Mouse (Mus musculus): Measurements from ENCODE around the gene Uhrf1bp1. TPM values are rescaled to one million over a fixed set of nuclear protein-coding genes. Genes with fewer than 3 reads are reported as not detected.

Gene Uhrf1bp1
- total RNA-seq, 2 experiments from 2014 or later, result 14.0 to 14.8 TPM

DNA sequence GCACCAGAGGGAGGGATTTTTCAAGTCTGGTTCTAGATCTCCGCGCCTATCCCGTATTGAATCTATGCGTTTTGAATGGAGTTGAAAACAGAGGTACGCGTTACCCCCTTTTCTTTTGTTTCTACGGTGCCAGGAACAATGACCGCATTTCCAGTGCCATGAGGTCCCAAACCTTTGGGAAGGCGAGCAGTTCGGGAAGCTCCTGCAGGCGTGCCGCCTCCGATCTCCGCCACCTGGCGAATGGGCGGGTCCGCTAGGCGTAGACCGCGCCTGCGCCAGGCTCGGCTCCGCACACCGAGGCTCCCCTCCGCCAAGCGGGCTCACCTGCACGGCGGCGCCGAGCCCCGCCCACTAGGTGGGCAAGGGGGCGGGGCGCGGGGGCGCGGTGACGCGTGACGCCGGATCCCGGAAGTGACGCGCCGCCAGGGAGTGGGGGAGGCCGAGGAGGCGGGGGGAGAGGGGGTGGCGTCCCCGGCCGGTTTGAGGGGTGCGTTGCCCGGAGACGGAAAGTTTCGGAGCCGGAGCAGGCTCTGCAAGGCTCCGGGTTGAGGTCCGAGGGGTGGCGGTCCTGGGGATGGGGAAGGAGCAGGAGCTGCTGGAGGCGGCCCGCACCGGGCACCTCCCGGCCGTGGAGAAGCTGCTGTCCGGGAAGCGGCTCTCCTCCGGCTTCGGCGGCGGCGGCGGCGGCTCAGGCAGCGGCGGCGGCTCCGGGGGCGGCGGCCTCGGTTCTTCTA, 52.8 kb downstream of the Uhrf1bp1 start, which contains the start of gene Anks1:
TSS of gene Anks1 (plus strand) at position 419 of the 734 bp plus-strand sequence.
- DNase-seq (ENCODE audit: low spot score), result peak; percentile 68
- intact Hi-C loops (cut with DNase I), result loop anchor here (2.0 to 5.0 kb wide), 4 partner anchors 67 to 253 kb away; no protein-coding TSS in a partner anchor

DNA sequence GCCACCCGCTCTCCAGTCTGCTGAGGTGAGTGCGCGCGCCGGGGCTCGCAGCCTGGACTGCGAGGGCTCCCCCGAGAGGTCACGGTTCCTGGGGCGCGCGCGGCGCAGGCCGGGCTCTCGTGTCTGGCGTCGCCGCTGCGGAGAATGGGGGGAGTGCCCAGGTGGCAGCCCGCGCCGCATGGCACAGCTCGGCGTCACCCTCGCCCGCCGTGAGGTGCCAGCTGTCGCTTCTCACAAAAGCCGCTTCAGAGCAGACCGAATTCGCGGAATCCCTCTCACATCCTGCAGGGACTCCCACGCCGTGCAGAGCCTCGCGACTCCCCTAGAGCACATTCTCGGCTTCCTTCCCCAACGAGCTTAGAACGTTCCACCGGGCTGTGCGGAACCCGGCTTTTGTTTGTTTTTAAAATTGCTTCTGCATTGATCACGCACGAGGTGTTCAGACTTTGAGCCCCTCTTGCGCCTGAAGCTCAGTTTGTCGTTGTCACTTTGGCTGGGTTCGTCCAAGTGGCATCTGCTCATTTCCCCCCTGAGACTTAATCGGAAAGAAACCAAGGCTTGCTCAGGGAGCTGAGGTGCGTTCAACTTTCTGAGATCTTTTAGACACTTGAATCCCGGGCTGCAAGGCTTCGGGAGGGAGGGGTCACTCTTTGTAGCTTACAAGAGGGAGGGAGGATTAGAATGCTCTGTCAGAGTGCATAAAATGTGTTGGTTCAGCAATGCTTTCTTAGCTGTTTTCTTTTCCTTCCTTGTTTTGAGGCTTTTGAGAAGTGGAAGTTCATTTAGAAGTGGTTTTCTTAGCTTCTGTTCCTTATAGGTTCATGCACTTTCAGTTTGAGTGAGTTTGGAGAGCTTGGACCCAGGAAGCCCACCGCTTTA, 53.6 kb downstream of the Uhrf1bp1 start, which contains the start of gene Taf11:
TSS of gene Taf11 (minus strand) at position 223 of the 879 bp plus-strand sequence.
- DNase-seq (ENCODE audit: low spot score), result no peak
- intact Hi-C loops (cut with DNase I), result loop anchor here (2.0 to 5.0 kb wide), 4 partner anchors 68 to 252 kb away; no protein-coding TSS in a partner anchor

DNA sequence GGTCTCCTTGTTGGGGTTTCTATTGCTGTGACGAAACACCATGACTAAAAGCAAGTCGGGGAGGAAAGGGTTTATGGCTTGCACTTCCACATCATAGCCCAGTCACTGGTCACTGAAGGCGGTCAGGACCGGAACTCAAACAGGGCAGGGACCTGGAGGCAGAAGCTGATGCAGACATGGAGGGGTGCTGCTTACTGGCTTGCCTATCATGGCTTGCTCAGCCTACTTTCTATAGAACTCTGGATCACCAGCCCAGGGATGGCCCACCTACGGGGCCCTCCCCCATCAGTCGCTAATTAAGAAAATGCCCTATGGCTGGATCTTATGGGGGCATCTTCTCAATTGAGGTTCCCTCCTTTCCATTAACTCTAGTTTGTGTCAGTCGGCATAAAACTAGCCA, 55.1 kb downstream of the Uhrf1bp1 start:
- intact Hi-C loops (cut with DNase I), result no loop called here

DNA sequence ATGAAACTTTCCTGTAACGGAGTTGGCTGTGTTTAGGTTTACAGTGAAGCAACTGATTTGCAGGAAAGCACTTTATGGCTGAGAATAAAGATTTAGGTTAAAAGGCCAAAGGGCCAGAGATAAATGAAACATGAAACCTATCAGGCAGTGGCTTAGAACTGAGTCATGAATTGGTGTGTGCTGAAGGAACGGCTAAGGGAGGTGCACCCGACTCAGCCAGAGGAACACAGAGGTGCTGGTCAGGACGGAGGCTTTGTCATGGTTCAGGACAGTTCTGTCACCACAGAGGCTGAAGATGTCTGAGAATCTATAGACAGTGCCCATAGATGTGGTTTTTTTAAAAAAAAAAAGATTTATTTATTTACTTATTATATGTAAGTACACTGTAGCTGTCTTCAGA, 58.5 kb downstream of the Uhrf1bp1 start:
- no peak for DNase-seq (ENCODE audit: low spot score)
- intact Hi-C loops (cut with DNase I), result no loop called here

More for the DNA sequence above, 55.1 kb downstream of the Uhrf1bp1 start:
- DNase-seq (ENCODE audit: low spot score), result no peak

DNA sequence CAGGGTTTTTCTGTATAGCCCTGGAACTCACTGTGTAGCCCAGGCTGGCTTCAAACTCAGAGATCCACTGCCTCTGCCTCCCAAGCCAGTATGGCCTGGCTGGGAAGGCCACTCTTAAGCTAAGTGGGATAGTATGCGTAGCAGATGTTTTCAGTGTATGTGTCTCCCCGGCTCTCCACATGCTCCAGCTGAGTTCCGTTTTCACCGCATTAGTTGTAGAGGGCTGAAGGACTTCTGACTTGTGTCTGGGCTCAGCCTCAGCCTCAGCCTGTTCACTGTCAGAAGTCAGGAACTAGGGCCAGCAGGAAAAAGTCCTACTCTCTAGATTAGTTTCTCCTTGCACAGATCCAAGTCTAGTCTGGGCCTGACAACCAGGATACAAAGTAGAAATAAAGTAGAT, 60.1 kb downstream of the Uhrf1bp1 start:
- intact Hi-C loops (cut with DNase I), result no loop called here

DNA sequence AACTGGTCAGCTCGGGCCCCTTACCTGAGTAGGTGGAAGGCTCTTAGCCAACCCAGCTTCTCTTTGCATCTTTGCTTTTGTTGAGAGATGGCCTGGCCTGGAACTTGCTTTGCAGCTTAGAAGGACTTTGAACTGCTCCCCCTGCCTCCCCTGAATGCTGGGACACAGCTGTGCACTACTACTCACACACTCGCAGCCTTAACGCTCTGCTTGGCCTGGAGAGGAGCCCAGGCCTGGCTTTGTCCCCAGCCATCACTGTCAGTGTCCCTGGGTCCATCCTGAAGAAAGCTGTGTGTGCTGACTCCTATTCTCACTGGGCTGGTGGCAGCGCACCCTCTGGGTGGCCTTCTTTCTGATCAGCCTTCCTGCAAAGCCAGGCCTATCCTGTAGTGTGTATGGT, 64.4 kb downstream of the Uhrf1bp1 start:
- DNase-seq (ENCODE audit: low spot score), result no peak
- intact Hi-C loops (cut with DNase I), result no loop called here

More for the DNA sequence above, 60.1 kb downstream of the Uhrf1bp1 start:
- DNase-seq (ENCODE audit: low spot score), result no peak

DNA sequence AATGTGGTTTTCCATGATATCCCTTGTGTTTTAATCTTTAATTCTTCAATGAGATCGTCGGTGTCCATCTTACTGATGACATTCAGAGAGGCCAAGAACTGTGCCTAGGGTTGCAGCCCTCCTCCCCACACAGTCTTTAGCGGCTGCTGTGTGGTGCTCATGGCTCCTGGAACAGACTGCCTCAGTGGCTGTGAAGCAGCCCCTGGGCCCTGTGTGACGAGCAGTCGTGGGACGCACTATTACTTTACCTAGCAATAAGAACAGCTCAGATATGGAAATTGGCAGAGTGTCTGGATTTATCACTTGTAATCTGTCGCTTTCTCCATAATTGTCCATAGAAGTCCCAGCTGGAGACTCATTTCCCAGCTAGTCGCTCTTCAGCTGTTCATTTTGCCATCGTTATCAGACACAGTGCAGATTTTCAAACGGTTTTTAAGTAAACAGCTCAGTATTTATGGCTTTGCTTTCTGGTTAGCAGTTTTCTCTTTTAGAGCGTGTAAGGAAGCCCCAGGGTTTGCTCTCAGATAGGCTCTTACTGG, 66.0 kb downstream of the Uhrf1bp1 start:
- intact Hi-C loops (cut with DNase I), result no loop called here
- no peak for DNase-seq (ENCODE audit: low spot score)

DNA sequence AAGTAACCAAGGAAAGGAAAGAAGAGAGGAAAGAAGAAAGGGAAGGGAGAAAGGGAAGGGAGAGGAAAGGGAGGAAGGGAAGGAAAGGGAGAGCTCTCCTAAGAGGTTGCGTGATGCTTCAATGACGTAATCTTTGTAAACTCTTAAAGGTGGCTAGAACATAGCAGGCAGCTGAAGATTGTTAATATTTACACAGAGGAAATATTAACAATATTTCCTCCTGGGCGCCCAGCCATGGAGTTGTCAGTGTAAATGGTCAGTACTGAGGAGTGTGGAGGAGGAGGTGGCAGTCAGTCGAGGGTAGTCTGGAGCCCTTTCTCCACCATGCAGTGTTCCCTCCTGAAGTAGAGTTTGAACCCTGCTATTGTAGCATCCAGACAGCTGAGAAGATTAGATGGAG, 68.8 kb downstream of the Uhrf1bp1 start:
- DNase-seq (ENCODE audit: low spot score), result no peak
- intact Hi-C loops (cut with DNase I), result no loop called here

DNA sequence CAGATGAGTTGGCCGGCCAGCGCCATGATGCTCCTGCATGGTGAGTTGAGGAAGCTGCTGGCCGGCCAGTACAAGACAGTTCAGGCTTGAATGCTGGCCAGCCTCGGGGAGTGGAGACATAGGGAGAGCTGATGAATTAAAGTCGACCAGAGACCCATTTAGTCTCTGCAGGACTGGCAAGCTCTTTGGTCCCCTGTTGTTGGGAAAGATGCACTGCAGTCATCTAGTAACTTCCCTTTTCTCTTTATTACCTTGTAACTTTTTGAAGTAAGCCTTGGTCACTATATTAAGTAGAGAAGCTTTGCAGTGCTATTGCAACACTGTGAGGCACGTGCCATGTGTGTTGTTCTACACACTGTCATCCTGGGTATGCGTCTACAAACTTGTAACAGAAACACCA, 69.3 kb downstream of the Uhrf1bp1 start:
- intact Hi-C loops (cut with DNase I), result no loop called here
- DNase-seq (ENCODE audit: low spot score), result no peak

DNA sequence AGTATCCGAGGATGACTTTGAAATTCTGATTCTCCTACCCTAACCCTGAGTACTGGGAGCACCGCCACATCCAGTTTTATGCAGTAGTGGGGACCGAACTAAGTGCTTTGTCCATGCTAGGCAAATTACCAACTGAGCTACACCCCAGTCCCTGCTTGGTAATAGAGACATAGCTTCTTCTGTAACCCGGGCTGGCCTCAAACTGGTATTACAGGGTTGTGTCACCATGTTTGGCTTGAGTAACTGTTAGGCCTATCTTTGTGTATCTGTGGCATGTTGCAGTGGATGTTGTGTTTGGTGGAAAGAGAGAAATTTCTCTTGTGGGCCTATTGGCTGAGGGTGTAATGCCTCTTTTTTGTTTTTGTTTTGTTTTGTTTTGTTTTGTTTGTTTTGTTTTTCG, 74.0 kb downstream of the Uhrf1bp1 start:
- DNase-seq (ENCODE audit: low spot score), result no peak
- intact Hi-C loops (cut with DNase I), result no loop called here

DNA sequence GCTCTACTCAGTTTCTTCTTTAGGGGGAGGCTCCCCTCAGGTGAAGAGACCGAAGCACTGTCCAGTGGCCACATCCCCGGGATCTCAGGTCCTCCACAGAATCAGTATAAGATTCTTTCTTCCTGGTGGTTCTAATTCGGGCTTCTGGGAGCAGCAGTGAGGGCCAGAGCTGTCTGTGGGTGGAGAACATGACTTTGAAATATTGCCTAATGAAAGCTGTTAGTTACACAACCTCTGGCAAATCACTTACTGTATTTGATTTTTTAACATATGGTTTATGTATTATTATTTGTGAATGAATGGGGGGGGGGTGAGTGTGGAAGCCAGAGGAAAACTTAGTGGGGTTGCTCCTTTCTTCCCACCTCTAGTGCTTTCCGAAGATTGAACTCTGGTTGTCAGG, 75.6 kb downstream of the Uhrf1bp1 start:
- DNase-seq (ENCODE audit: low spot score), result no peak
- intact Hi-C loops (cut with DNase I), result no loop called here

DNA sequence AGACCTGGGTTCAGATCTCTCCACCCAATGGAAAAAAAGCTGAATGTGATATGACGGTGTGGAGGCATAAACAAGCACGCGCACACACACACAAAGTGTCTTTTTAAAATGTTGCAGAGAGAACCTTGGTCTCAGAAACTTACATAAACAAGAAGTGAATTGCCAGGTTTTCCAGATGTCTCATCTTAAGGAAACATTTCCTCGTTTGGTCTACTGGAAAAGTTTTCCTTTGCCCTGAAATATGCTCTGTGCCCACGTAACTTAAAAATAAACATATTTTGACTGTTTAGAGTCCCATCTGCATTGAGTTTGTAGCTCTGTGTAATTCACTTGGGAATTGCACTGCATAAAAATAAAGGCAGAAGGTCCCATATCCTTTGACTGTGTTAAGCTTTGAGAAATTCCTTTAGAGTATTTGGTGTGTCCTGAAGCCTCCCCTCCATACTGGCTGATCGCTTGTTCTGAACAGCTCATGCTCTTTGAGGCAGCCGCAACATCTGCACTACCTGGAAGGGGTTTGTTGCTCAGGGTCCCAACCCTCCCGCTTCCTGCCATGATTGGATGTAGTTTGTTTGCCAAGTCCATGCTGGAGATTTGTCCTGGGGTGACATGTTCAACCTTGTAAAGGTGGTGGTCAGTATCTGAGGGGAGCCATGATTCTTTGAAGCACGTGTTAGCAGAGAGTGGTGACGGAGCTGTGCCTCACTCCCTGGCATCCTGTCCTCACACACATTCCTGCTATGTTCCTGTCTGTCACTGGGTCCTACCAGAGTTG, 78.1 kb downstream of the Uhrf1bp1 start:
- DNase-seq (ENCODE audit: low spot score), result no peak
- intact Hi-C loops (cut with DNase I), result no loop called here

DNA sequence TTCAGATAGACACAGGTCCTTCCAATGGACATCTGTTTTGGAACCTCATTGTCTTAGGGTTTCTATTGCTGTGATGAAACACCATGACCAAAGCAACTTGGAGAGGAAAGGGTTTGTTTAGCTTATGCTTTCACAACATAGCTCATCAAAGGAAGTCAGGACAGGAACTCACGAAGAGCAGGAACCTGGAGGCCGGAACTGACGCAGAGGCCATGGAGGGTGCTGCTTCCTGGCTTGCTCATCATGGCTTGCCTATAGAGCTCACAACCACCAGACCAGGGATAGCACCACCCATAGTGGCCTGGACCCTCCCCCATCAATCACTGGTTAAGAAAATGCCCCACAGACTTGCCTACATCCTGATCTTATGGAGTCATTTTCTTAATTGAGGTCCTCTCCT, 78.8 kb downstream of the Uhrf1bp1 start:
- intact Hi-C loops (cut with DNase I), result no loop called here
- no peak for DNase-seq (ENCODE audit: low spot score)

DNA sequence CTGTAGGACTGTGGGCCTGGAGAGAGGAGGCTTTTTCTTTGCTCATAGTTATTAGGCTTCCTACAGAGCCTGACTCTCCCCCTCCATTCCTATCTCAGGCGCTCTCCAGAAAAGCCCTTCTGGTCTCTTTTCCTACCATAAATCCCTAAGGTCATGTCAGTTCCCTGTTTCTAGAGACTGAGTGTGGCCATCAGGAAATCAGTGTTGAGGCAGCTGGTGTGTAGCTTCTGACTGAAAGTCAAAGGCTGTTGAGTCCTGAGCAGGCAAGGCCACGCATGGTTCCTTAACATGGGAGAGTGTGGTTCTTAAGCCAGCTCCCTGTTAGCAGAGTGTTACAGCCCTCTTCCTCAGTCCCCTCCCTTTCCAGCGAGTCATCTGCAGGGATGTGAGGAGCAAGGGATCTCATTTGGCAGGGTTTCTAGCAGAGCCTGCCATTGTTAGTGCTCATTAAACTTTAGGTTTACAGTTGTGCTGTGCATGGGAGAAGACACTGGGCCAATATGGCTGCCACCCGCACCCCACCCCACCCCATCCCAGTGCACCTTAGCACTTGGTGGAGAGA, 80.9 kb downstream of the Uhrf1bp1 start:
- DNase-seq (ENCODE audit: low spot score), result no peak

DNA sequence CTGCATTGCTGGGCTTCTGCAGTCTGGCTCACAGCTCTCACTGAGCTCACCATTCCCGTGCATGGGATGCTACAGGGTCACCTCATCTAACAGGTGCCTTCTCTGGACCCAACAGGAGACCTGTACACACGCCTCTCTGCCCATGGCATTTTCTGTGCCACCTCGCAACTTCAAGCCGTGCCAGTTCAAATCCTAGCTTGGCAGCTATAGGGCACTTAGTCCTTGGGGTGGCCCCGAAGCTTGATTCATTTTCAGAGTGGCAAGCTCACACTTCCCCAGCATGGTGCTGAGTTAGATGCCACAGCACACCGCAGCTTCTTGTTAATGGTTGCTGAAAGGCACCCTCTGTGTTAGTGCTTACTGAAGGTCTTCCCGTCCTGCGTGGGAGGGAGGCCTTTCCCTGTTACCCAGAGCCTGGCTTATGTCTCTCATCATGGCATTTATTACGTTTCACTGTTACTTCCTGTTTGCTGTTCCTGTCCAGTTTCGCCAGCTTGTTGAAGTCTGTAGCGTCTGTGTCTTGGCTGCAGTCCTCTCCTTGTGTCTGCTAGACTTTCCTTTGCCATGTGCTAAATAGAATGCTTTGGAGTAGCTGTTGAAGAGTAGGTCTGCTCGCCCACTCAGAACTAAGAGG, 82.0 kb downstream of the Uhrf1bp1 start:
- intact Hi-C loops (cut with DNase I), result no loop called here
- DNase-seq (ENCODE audit: low spot score), result no peak

More for the DNA sequence above, 80.9 kb downstream of the Uhrf1bp1 start:
- intact Hi-C loops (cut with DNase I), result no loop called here

DNA sequence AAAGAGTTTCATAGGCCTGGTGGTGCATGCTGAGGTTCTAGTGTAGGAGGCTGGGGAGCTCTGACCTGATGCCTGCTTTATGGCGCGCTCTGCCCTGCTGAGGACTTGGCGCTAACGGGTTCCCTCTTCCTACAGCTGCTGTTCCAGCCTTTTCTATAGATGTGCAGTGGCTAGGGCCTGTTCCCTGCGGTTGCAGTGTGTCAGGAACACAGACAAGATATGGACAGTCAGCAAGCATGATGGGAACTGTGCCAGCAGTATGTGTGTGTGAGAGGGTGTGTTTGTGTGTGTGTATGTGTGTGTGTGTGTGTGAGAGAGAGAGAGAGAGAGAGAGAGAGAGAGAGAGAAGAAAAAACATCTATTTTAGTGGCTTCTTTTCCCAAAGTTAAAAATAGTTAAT, 82.8 kb downstream of the Uhrf1bp1 start:
- intact Hi-C loops (cut with DNase I), result no loop called here
- DNase-seq (ENCODE audit: low spot score), result no peak

DNA sequence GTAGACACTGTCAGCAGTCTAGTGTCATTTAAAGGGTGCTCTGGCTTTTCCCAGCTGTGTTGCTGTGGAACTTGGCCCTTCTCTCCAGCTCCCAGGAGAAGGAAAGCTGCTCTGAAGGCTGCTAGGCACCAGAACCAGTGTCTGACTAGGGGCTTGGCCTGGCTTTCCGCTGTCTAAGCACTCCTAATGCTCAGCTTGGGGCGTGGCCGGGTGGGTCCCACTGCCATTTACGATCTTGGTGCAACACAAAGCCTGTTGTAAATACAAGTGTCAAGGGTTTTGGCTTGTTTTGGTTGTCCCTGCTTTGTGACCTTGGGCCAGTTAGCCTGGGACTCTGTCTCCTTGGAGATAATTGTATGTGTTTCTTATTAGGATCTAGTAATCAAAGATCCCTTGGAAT, 84.1 kb downstream of the Uhrf1bp1 start:
- DNase-seq (ENCODE audit: low spot score), result no peak
- intact Hi-C loops (cut with DNase I), result no loop called here

DNA sequence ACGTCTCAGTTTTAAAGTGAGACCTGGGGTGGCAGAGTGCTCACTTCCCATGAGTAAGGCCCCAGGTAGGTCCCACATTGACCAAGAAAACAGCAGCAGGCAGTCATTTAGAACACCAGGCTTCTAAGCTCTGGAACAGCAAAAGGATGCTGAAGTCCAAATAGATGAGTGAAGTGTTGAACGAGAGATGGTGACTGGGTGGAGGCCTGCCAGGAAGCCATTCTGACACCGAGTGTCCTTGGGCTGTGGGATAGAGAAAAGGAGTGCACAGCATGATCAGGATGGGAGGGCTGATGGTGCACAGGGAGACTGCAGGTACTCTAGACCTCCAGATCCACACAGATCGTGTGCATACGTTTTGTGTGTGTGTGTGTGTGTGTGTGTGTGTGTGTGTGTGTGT, 84.9 kb downstream of the Uhrf1bp1 start:
- intact Hi-C loops (cut with DNase I), result no loop called here
- DNase-seq (ENCODE audit: low spot score), result no peak

DNA sequence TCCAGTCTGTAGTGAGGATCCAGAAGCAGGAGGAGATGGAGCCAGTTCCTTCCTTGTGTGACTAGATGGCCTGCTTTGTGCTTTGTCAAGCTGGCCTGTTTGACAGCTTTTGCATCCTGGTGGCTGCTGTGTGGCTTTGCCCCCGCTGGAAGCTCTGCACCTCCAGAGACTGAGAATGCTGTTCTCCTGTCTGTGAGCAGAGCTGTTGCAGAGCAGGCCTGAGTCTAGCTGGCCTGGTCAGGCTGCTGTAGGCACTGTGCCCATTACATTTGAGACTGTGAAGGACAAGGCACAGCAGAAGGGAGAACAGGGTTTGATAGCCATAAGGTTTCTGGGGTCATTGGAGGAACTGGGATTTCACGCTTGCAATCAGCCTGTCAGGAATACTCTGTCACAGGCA, 85.5 kb downstream of the Uhrf1bp1 start:
- no peak for DNase-seq (ENCODE audit: low spot score)
- intact Hi-C loops (cut with DNase I), result no loop called here
